ENCODE assay signal across 8 mouse cellular contexts in the genomic region with DNA sequence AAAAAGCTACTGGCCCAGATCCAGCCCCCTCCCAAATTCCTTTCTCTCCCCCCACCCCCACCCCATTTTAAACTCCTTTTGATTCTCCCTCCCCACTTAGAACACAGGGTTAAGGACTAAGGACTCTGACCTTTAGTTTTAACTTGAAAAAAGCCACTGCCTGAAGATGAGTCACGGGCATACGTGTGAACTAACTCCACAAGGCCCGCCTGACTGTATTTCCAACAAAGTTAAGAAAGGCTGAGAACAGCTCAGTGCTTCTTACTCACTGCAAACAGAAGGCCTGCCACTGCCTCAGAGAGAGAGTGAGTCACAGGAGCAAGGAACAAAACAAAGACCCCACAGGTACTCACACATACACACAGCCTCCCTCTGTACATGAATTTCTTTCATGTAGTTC. TPM values are rescaled to one million over a fixed set of nuclear protein-coding genes. Genes with fewer than 3 reads are reported as not detected.
A peak's percentile ranks its signal among the peaks of the same experiment; 100 is the strongest.
DNase-seq lines count a peak whose midpoint lies in the region; ATAC-seq lines count a peak whose summit lies in the region.

No protein-coding gene starts in this region.

- peaks cover 61% of the 10 kb centered on the region for H3K4me1 ChIP-seq in forebrain, embryonic 10.5 days
- H3K4me1 ChIP-seq in forebrain, embryonic 11.5 days (replicated peaks; ENCODE audit: control insufficient read depth, insufficient read depth, low read length), result no peaks in the 10 kb centered on the region; the same call in 1 of the 2 replicates
- H3K4me1 ChIP-seq in lung, embryonic 16.5 days (replicated peaks; ENCODE audit: control insufficient read depth, insufficient read depth, low read length), result peaks cover 21% of the 10 kb centered on the region

- WGBS in forebrain, embryonic 10.5 days, result 20% methylated on average over 3 of the region's 3 CpGs
- 8% methylated on average over 3 of the region's 3 CpGs for WGBS in forebrain, embryonic 11.5 days
- whole genome bisulfite sequencing in lung, embryonic 16.5 days, result 13% methylated on average over 3 of the region's 3 CpGs

- H3K9ac ChIP-seq in forebrain, embryonic 11.5 days (ENCODE audit: low read length), result no peak overlapping the region
- H3K9ac ChIP-seq in lung, embryonic 16.5 days (ENCODE audit: low read length), result no peak overlapping the region

- no peak for DNase-seq in forebrain, embryonic 10.5 days (ENCODE audit: extremely low spot score, low spot score)
- DNase-seq in forebrain, embryonic 11.5 days (ENCODE audit: low spot score), result no peak
- peak; percentile 19 for DNase-seq in right cerebral cortex, postnatal 25 days
- DNase-seq in right cerebral cortex, postnatal 10 days (ENCODE audit: low spot score in 2 of 2), result no peak
- peak; percentile 10 for DNase-seq in heart, postnatal 4 days
- no peak for DNase-seq in spleen, adult 12 weeks (ENCODE audit: low spot score)
- DNase-seq in layer of hippocampus, adult 9-10 months (ENCODE audit: low spot score), result no peak

- ATAC-seq in forebrain, embryonic 11.5 days (replicated peaks; ENCODE audit: low FRiP score), result no peak; the same call in 1 of the 2 replicates
- peak; percentile 70 for ATAC-seq in lung, embryonic 16.5 days (ENCODE audit: low read depth)

- H3K4me3 ChIP-seq in forebrain, embryonic 10.5 days, result no peak overlapping the region
- H3K4me3 ChIP-seq in forebrain, embryonic 11.5 days (ENCODE audit: low read depth, low read length), result no peak overlapping the region
- no peak overlapping the region for H3K4me3 ChIP-seq in lung, embryonic 16.5 days (ENCODE audit: low read length)

- H3K27me3 ChIP-seq in forebrain, embryonic 10.5 days (ENCODE audit: poor library complexity, severe bottlenecking), result no peaks in the 10 kb centered on the region
- no peaks in the 10 kb centered on the region for H3K27me3 ChIP-seq in forebrain, embryonic 11.5 days (ENCODE audit: control insufficient read depth, insufficient read depth, low read length)
- H3K27me3 ChIP-seq in lung, embryonic 16.5 days (ENCODE audit: control insufficient read depth, insufficient read depth, low read depth, low read length), result no peaks in the 10 kb centered on the region

- no peak overlapping the region for H3K4me2 ChIP-seq in forebrain, embryonic 11.5 days (ENCODE audit: low read depth, low read length, severe bottlenecking)
- H3K4me2 ChIP-seq in lung, embryonic 16.5 days (ENCODE audit: low read depth, low read length), result no peak overlapping the region; the same call in 1 of the 2 replicates

- H3K27ac ChIP-seq in forebrain, embryonic 10.5 days, result peak overlapping the region; percentile 36; the same call in 1 of the 2 replicates
- H3K27ac ChIP-seq in forebrain, embryonic 11.5 days (ENCODE audit: low read depth, low read length), result no peak overlapping the region
- H3K27ac ChIP-seq in lung, embryonic 16.5 days (ENCODE audit: low read length), result peak overlapping the region; percentile 66

- no peaks in the 10 kb centered on the region for H3K9me3 ChIP-seq in forebrain, embryonic 10.5 days
- no peaks in the 10 kb centered on the region for H3K9me3 ChIP-seq in forebrain, embryonic 11.5 days (ENCODE audit: control insufficient read depth, low read length)
- no peaks in the 10 kb centered on the region for H3K9me3 ChIP-seq in lung, embryonic 16.5 days (ENCODE audit: control insufficient read depth, low read length)

- no peaks in the 10 kb centered on the region for H3K36me3 ChIP-seq in forebrain, embryonic 10.5 days (replicated peaks)
- H3K36me3 ChIP-seq in forebrain, embryonic 11.5 days (ENCODE audit: control insufficient read depth, insufficient read depth, low read length), result no peaks in the 10 kb centered on the region
- H3K36me3 ChIP-seq in lung, embryonic 16.5 days (ENCODE audit: control insufficient read depth, insufficient read depth, low read length), result no peaks in the 10 kb centered on the region

RNA-seq across cellular contexts. Expression of a gene that starts 48.6 kb away (rescaled TPM):
- polyA plus RNA-seq in forebrain, embryonic 10.5 days (2016; fragmentation: Nextera tagmentation; extraction: Ambion mirVana), result 51.8 and 55.6 TPM in 2 replicates
- 65.7 and 70.8 TPM in 2 replicates for polyA plus RNA-seq in forebrain, embryonic 11.5 days (2014; fragmentation: Nextera tagmentation; extraction: Ambion mirVana)
- 10 to 100 TPM; 14.0 to 17.7 TPM for total RNA-seq in heart, postnatal 4 days (2021)
- 43.6 and 45.1 TPM in 2 replicates for polyA plus RNA-seq in lung, embryonic 16.5 days (2015; fragmentation: Nextera tagmentation; extraction: Ambion mirVana)

Comparison
In these comparisons a context has a peak if more than half of its experiments do, and no peak if none do; other contexts are left out.
1. DNase-seq: peak in right cerebral cortex, postnatal 25 days (single experiment) and heart, postnatal 4 days (single experiment); none in forebrain, embryonic 10.5 days (single experiment), forebrain, embryonic 11.5 days (single experiment), right cerebral cortex, postnatal 10 days (0 of 2), spleen, adult 12 weeks (single experiment) and layer of hippocampus, adult 9-10 months (single experiment).